12 mouse cellular contexts compared by ENCODE assay signal in the genomic region with DNA sequence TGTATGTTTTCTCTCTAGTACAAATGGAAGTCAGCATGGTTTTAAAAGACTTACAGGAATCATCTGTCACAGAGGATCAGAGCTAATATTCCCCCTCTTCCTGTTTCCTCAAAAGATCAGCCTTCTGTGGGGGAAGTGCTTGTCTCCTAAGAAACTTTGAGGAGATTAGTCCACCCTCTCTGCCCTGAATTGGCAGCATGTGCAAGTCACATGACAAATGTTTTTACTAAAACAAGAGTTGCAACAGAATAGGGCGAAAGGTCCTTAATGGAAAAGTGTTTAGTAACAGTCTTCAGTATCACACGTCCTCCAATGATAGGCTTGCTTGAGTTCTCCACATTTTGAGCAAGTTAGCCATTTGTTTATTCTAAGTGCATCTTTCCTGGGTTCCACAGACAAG.
A peak's percentile ranks its signal among the peaks of the same experiment; 100 is the strongest.
DNase-seq lines count a peak whose midpoint lies in the region; ATAC-seq and TF ChIP-seq lines count a peak whose summit lies in the region.
"Had no signal": no experiment of that assay in that cellular context is flagged by ENCODE, and none has a peak within 500 bp of the region (broad histone marks: within the 10 kb centered on the region; RNA-seq: fewer than 3 reads in every experiment).

No protein-coding gene starts in this region.

- H3K27me3 ChIP-seq in lung, embryonic 14.5 days (ENCODE audit: insufficient read depth, low read length) = no peaks in the 10 kb centered on the region
- no peaks in the 10 kb centered on the region for H3K27me3 ChIP-seq in limb, embryonic 10.5 days (ENCODE audit: low read depth, poor library complexity, severe bottlenecking)
- H3K27me3 ChIP-seq: limb, embryonic 15.5 days; midbrain, embryonic 15.5 days; neural tube, embryonic 15.5 days had no signal

- H3K4me1 ChIP-seq in lung, embryonic 14.5 days (ENCODE audit: insufficient read depth) = no peaks in the 10 kb centered on the region
- peaks cover 7% of the 10 kb centered on the region; the same call in 1 of the 2 replicates for H3K4me1 ChIP-seq in limb, embryonic 10.5 days
- H3K4me1 ChIP-seq: limb, embryonic 15.5 days; midbrain, embryonic 15.5 days; neural tube, embryonic 15.5 days had no signal

- WGBS in lung, embryonic 14.5 days = 41% methylated on average over 2 of the region's 2 CpGs
- 81% methylated on average over 2 of the region's 2 CpGs for WGBS in limb, embryonic 10.5 days

- no peaks in the 10 kb centered on the region for H3K36me3 ChIP-seq in lung, embryonic 14.5 days (ENCODE audit: insufficient read depth)
- no peaks in the 10 kb centered on the region for H3K36me3 ChIP-seq in limb, embryonic 10.5 days
- H3K36me3 ChIP-seq: limb, embryonic 15.5 days; midbrain, embryonic 15.5 days; neural tube, embryonic 15.5 days had no signal

- ATAC-seq in lung, embryonic 14.5 days (ENCODE audit: insufficient read depth) = peak; percentile 47
- ATAC-seq: midbrain, embryonic 15.5 days had no signal

- no peaks in the 10 kb centered on the region for H3K9me3 ChIP-seq in lung, embryonic 14.5 days (ENCODE audit: low read depth, low read length)
- no peaks in the 10 kb centered on the region for H3K9me3 ChIP-seq in limb, embryonic 10.5 days (replicated peaks)
- H3K9me3 ChIP-seq: limb, embryonic 15.5 days; midbrain, embryonic 15.5 days; neural tube, embryonic 15.5 days had no signal

- no peak for TF ChIP-seq CTCF in lung, embryonic 14.5 days (IDR thresholded peaks at IDR 0.05; ENCODE audit: low read depth)

- no peak overlapping the region for H3K27ac ChIP-seq in lung, embryonic 14.5 days (ENCODE audit: low read depth)
- H3K27ac ChIP-seq in limb, embryonic 10.5 days = no peak overlapping the region
- H3K27ac ChIP-seq: limb, embryonic 15.5 days; midbrain, embryonic 15.5 days; neural tube, embryonic 15.5 days had no signal

- H3K9ac ChIP-seq in lung, embryonic 14.5 days = no peak overlapping the region
- H3K9ac ChIP-seq: limb, embryonic 15.5 days; midbrain, embryonic 15.5 days; neural tube, embryonic 15.5 days had no signal

- peak; percentile 44 to 68 for DNase-seq in heart, adult 18-20 months
- DNase-seq in heart, adult 8-10 months (ENCODE audit: low spot score) = no peak
- DNase-seq in urinary bladder, postnatal 14 days (ENCODE audit: low spot score) = peak; percentile 7
- no peak for DNase-seq in urinary bladder, postnatal 4 days (ENCODE audit: low spot score in 2 of 2)
- DNase-seq in lung, embryonic 14.5 days = peak; percentile 67
- no peak for DNase-seq in right cerebral cortex, postnatal 14 days
- DNase-seq in layer of hippocampus, adult 11-12 months (ENCODE audit: low spot score) = no peak
- no peak for DNase-seq in limb, embryonic 10.5 days (ENCODE audit: low spot score)
- DNase-seq: cerebellum, adult 9-11 months had no signal

- no peak overlapping the region for H3K4me2 ChIP-seq in lung, embryonic 14.5 days
- H3K4me2 ChIP-seq: limb, embryonic 15.5 days; midbrain, embryonic 15.5 days; neural tube, embryonic 15.5 days had no signal

- H3K4me3 ChIP-seq in lung, embryonic 14.5 days (ENCODE audit: low read depth, low read length) = no peak overlapping the region
- H3K4me3 ChIP-seq in limb, embryonic 10.5 days = no peak overlapping the region
- H3K4me3 ChIP-seq: limb, embryonic 15.5 days; midbrain, embryonic 15.5 days; neural tube, embryonic 15.5 days had no signal

Comparison
In these comparisons a context has a peak if more than half of its experiments do, and no peak if none do; other contexts are left out.
1. DNase-seq: peak in heart, adult 18-20 months (2 of 2), urinary bladder, postnatal 14 days (single experiment) and lung, embryonic 14.5 days (single experiment); none in heart, adult 8-10 months (single experiment), urinary bladder, postnatal 4 days (0 of 2), right cerebral cortex, postnatal 14 days (single experiment), layer of hippocampus, adult 11-12 months (single experiment) and limb, embryonic 10.5 days (single experiment).